Mouse (Mus musculus): ENCODE data around the gene Plcxd3. TPM values are rescaled to one million over a fixed set of nuclear protein-coding genes. Genes with fewer than 3 reads are reported as not detected.

Gene Plcxd3
- polyA plus RNA-seq, 1 experiment from 2014 or later: 1.7 TPM

DNA sequence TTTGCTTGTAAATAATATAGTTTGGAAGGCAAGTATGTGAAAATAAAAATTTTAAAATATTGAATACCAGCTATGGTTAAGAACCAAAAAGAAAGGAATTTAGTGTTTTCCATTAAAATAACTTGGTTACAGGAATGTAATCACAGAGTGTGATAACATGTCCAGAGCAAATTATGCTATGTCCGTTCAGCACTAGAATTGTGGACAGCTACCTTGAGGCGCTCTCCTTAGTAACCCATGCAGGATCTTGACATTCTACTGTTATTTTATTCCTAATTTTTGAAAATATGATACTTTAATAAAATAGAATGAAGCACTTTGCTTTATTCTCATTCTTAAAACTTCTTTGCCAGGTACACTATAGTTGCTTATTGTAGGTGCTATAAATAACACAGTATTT is 7.5 kb upstream of the Plcxd3 start:
- DNase-seq (ENCODE audit: low spot score): peak; percentile 46
- Histone ChIP-seq H3K9ac (ENCODE audit: low read depth, low read length) (no peak overlapping the region), H3K27ac (no peak overlapping the region), H3K4me2 (ENCODE audit: low read length) (no peak overlapping the region), H3K27me3 (ENCODE audit: insufficient read depth, low read length) (no peaks in the 10 kb centered on the region), H3K9me3 (replicated peaks; ENCODE audit: low read length) (no peaks in the 10 kb centered on the region), H3K36me3 (ENCODE audit: insufficient read depth, low read length) (no peaks in the 10 kb centered on the region), H3K4me3 (replicated peaks; ENCODE audit: low read depth, low read length) (no peak overlapping the region), H3K4me1 (replicated peaks; ENCODE audit: insufficient read depth, low read length) (no peaks in the 10 kb centered on the region)
- 58% methylated on average over 2 of the region's 2 CpGs for WGBS
- TF ChIP-seq CTCF (IDR thresholded peaks at IDR 0.05; ENCODE audit: low read depth): no peak
- ATAC-seq (replicated peaks; ENCODE audit: low FRiP score, low read depth): no peak

DNA sequence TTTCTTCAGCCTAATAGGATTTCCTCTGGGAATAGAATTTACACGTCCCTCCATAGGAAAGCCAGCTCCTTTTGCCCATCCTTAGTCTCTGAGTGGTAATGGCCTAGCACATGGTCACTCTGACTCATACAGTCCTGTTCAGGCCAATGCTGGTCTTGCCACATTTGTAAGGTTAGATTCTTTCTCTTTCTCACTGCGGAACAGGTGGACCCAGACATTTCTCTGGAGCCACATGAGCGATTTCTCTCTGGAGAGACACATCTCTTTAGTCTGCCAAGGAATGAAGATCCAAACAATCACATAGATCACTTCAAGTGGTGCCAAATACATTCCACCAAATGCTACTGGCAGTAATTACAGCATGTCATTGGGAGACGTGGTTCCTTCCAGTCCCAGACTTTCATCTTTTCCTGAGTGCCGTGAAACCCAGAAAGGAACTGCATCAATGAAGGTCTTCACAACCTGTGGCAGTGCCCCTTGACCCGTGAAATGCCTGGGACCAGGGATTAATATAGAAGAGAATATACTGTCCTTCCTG is 769 bp upstream of the Plcxd3 start:
- Histone ChIP-seq H3K4me1 (replicated peaks; ENCODE audit: insufficient read depth, low read length) (no peaks in the 10 kb centered on the region; the same call in 1 of the 2 replicates), H3K36me3 (ENCODE audit: insufficient read depth, low read length) (no peaks in the 10 kb centered on the region), H3K4me2 (ENCODE audit: low read length) (no peak overlapping the region), H3K27ac (no peak overlapping the region), H3K27me3 (ENCODE audit: insufficient read depth, low read length) (no peaks in the 10 kb centered on the region), H3K9ac (ENCODE audit: low read depth, low read length) (no peak overlapping the region), H3K4me3 (replicated peaks; ENCODE audit: low read depth, low read length) (no peak overlapping the region), H3K9me3 (replicated peaks; ENCODE audit: low read length) (no peaks in the 10 kb centered on the region)
- WGBS: 47% methylated on average over 6 of the region's 6 CpGs
- DNase-seq (ENCODE audit: low spot score): no peak
- ATAC-seq (replicated peaks; ENCODE audit: low FRiP score, low read depth): no peak
- TF ChIP-seq CTCF (IDR thresholded peaks at IDR 0.05; ENCODE audit: low read depth): no peak

DNA sequence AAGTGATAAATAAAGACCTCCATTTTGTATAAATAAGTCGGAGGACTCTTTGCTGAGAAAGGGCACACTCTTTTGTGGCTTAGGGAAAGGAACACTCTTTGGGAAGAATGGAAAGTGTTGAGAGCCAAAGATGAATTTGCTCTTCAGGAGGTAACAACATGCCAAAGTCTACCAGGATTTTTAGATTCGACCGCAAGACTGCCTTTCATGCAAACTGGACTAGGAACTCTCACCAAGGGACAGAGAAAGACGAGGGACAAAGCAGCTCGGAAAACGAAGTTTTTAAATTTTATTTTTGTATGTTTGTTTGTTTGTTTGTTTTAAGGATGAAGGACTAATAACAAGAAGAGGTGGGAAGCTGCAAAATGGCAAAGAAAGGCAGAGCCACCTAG is 264 bp upstream of the Plcxd3 start:
- Histone ChIP-seq H3K27ac (no peak overlapping the region), H3K9ac (ENCODE audit: low read depth, low read length) (no peak overlapping the region), H3K36me3 (ENCODE audit: insufficient read depth, low read length) (no peaks in the 10 kb centered on the region), H3K4me3 (replicated peaks; ENCODE audit: low read depth, low read length) (peak overlapping the region; percentile 34), H3K9me3 (replicated peaks; ENCODE audit: low read length) (no peaks in the 10 kb centered on the region), H3K27me3 (ENCODE audit: insufficient read depth, low read length) (no peaks in the 10 kb centered on the region), H3K4me2 (ENCODE audit: low read length) (peak overlapping the region; percentile 64), H3K4me1 (replicated peaks; ENCODE audit: insufficient read depth, low read length) (no peaks in the 10 kb centered on the region; the same call in 1 of the 2 replicates)
- WGBS: 22% methylated on average over 6 of the region's 6 CpGs
- DNase-seq (ENCODE audit: low spot score): no peak
- TF ChIP-seq CTCF (IDR thresholded peaks at IDR 0.05; ENCODE audit: low read depth): no peak
- ATAC-seq (replicated peaks; ENCODE audit: low FRiP score, low read depth): no peak

DNA sequence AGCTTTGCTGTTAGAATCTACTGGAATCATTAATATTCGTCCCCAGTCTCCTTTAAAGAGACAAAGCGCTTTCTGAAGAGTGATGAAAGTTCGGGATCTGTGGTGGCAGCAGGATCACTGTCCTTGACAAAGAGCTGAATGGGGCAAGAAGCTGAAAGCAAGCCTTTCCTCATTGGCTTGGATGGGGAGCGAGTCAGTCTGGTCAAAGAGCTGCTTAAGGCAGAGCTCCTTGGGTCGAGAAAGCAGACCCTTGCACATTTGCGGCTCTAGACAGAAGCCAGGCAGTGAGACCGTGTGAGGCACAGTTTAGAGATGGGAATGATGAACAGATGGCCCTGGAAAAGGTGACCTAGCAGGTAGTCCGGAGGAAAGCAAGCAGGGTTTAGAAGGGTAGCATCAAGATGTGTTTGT is 935 bp downstream of the Plcxd3 start:
- H3K4me2 ChIP-seq (ENCODE audit: low read length): peak overlapping the region; percentile 64
- TF ChIP-seq CTCF (IDR thresholded peaks at IDR 0.05; ENCODE audit: low read depth): no peak
- no peak for DNase-seq (ENCODE audit: low spot score)
- peak overlapping the region; percentile 34 for H3K4me3 ChIP-seq (replicated peaks; ENCODE audit: low read depth, low read length)
- no peaks in the 10 kb centered on the region for H3K36me3 ChIP-seq (ENCODE audit: insufficient read depth, low read length)
- 20% methylated on average over 8 of the region's 8 CpGs for WGBS
- H3K27me3 ChIP-seq (ENCODE audit: insufficient read depth, low read length): no peaks in the 10 kb centered on the region
- no peak overlapping the region for H3K9ac ChIP-seq (ENCODE audit: low read depth, low read length)
- H3K27ac ChIP-seq: no peak overlapping the region
- H3K9me3 ChIP-seq (replicated peaks; ENCODE audit: low read length): no peaks in the 10 kb centered on the region
- no peaks in the 10 kb centered on the region; the same call in 1 of the 2 replicates for H3K4me1 ChIP-seq (replicated peaks; ENCODE audit: insufficient read depth, low read length)
- ATAC-seq (replicated peaks; ENCODE audit: low FRiP score, low read depth): no peak

DNA sequence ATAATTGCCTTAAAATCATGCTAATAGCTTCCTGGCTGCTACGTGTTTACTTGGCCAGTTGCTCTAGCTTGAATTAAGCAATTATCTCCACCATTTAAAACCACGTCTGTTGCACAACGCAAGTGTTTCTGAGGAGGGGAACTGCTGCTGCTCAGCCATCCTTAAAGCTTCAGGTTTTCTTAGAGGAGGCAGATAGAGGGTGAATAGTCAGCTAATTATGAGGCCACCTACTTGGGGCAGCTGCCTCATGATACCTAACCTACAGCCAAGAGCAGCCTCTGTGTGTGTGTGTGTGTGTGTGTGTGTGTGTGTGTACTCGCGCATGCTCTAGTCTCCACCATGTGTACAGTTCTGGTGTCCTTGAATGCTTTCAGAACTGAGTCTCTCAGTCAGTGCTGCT is 3.5 kb downstream of the Plcxd3 start:
- 57% methylated on average over 5 of the region's 5 CpGs for WGBS
- DNase-seq (ENCODE audit: low spot score): no peak
- ATAC-seq (replicated peaks; ENCODE audit: low FRiP score, low read depth): no peak
- H3K27ac ChIP-seq: no peak overlapping the region
- H3K4me2 ChIP-seq (ENCODE audit: low read length): no peak overlapping the region
- H3K9me3 ChIP-seq (replicated peaks; ENCODE audit: low read length): no peaks in the 10 kb centered on the region
- H3K4me3 ChIP-seq (replicated peaks; ENCODE audit: low read depth, low read length): no peak overlapping the region
- H3K4me1 ChIP-seq (replicated peaks; ENCODE audit: insufficient read depth, low read length): no peaks in the 10 kb centered on the region; the same call in 1 of the 2 replicates
- no peak for TF ChIP-seq CTCF (IDR thresholded peaks at IDR 0.05; ENCODE audit: low read depth)
- H3K9ac ChIP-seq (ENCODE audit: low read depth, low read length): no peak overlapping the region
- H3K27me3 ChIP-seq (ENCODE audit: insufficient read depth, low read length): no peaks in the 10 kb centered on the region
- H3K36me3 ChIP-seq (ENCODE audit: insufficient read depth, low read length): no peaks in the 10 kb centered on the region

DNA sequence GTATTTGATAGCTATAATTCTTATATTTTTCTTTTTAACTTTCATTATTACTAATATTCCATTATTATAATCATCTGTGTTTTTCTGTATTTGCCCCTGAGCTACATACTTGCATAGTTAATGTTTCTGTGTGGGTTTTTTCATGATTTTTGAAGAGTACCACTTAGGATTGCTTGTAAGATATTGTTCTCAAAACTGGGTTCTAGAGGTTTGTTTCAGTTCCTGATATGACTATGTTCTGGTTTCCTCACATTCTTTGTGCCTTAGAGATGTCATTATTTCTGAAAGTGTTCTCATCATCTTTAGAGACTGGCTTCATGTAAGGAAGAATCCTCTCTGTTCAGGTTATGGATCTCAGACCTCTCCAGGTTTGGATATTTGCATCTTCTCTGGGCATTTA is 12.5 kb downstream of the Plcxd3 start:
- Histone ChIP-seq H3K27ac (no peak overlapping the region), H3K9me3 (replicated peaks; ENCODE audit: low read length) (no peaks in the 10 kb centered on the region), H3K27me3 (ENCODE audit: insufficient read depth, low read length) (no peaks in the 10 kb centered on the region), H3K36me3 (ENCODE audit: insufficient read depth, low read length) (no peaks in the 10 kb centered on the region), H3K4me1 (replicated peaks; ENCODE audit: insufficient read depth, low read length) (no peaks in the 10 kb centered on the region), H3K4me2 (ENCODE audit: low read length) (no peak overlapping the region), H3K4me3 (replicated peaks; ENCODE audit: low read depth, low read length) (no peak overlapping the region), H3K9ac (ENCODE audit: low read depth, low read length) (no peak overlapping the region)
- ATAC-seq (replicated peaks; ENCODE audit: low FRiP score, low read depth) (no peak), DNase-seq (ENCODE audit: low spot score) (no peak)
- no peak for TF ChIP-seq CTCF (IDR thresholded peaks at IDR 0.05; ENCODE audit: low read depth)

DNA sequence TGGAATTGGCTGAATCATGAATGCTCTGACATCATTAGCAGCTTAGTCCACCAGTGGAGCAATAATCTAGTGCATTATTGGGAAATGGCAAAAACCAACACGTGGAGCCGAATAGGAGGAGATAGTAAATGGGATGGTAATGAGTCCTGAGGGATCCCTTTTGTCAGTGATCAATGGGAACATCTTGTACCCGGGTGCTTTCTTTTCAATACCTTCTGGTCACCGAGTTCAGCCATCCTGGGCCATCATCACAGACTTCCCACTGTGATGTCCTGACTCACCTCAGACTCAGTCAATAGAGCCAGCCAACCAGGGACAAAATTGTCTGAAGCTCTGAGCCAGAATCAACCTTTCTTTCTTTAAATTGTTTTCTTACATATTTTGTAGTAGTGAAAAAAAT is 24.8 kb downstream of the Plcxd3 start:
- DNase-seq (ENCODE audit: low spot score) (no peak), ATAC-seq (replicated peaks; ENCODE audit: low FRiP score, low read depth) (no peak)
- H3K36me3 ChIP-seq (ENCODE audit: insufficient read depth, low read length): no peaks in the 10 kb centered on the region
- no peak overlapping the region for H3K27ac ChIP-seq
- H3K9ac ChIP-seq (ENCODE audit: low read depth, low read length): no peak overlapping the region
- H3K27me3 ChIP-seq (ENCODE audit: insufficient read depth, low read length): no peaks in the 10 kb centered on the region
- H3K9me3 ChIP-seq (replicated peaks; ENCODE audit: low read length): no peaks in the 10 kb centered on the region
- 77% methylated on average over 4 of the region's 4 CpGs for WGBS
- H3K4me1 ChIP-seq (replicated peaks; ENCODE audit: insufficient read depth, low read length): no peaks in the 10 kb centered on the region
- H3K4me2 ChIP-seq (ENCODE audit: low read length): no peak overlapping the region
- no peak for TF ChIP-seq CTCF (IDR thresholded peaks at IDR 0.05; ENCODE audit: low read depth)
- H3K4me3 ChIP-seq (replicated peaks; ENCODE audit: low read depth, low read length): no peak overlapping the region

All from kidney, postnatal 0 days (tissue).